Mouse (Mus musculus) spleen, adult 2 months (tissue): ENCODE data around the gene Gm9821.

Experiments
- CTCF ChIP-seq: fragments of 200-500 bp; IDR thresholded peaks from 2 replicates; pipeline ENCODE4 v1.5.1; 2011; ENCODE audit warnings: mild to moderate bottlenecking, inconsistent platforms; ENCODE audit not compliant: insufficient read depth, insufficient read length, insufficient replicate concordance; ENCODE audit errors: extremely low read depth
- POLR2A ChIP-seq: fragments of 200-500 bp; IDR thresholded peaks from 2 replicates; pipeline ENCODE4 v1.6.1; 2011; ENCODE audit warnings: low read depth, low read length, inconsistent platforms

GRCm38 (mm10) chr2:91971231-91972097 is 26.0 kb downstream of the Gm9821 start:
- TF ChIP-seq POLR2A (no peak), CTCF (no peak)
